Mouse (Mus musculus) midbrain, embryonic 12.5 days (tissue): ENCODE results near the gene Wipf2. TPM values are rescaled to one million over a fixed set of nuclear protein-coding genes. Genes with fewer than 3 reads are reported as not detected.
A peak's percentile ranks its signal among the peaks of the same experiment; 100 is the strongest.

Experiments
- ATAC-seq: fragments of 200-750 bp; cut with Nextera tagmentation; 2 replicates; pipeline ENCODE4 v1.8.0; 2017; ENCODE audit warnings: low read depth, moderate TSS enrichment, moderate library complexity; ENCODE audit not compliant: low FRiP score
- H3K27ac ChIP-seq: fragments of 300-500 bp; sonication (generic); replicated peaks from 2 replicates; pipeline ENCODE4 v1.5.1; 2016; ENCODE audit warnings: mild to moderate bottlenecking
- H3K27me3 ChIP-seq: fragments of 300-500 bp; sonication (generic); 2 replicates; pipeline ENCODE4 v1.6.1; 2016; ENCODE audit warnings: mild to moderate bottlenecking
- H3K36me3 ChIP-seq: fragments of 300-500 bp; sonication (generic); 2 replicates; pipeline ENCODE4 v1.6.1; 2016
- H3K4me1 ChIP-seq: fragments of 300-500 bp; sonication (generic); 2 replicates; pipeline ENCODE4 v1.6.1; 2016
- H3K4me2 ChIP-seq: fragments of 300-500 bp; sonication (generic); replicated peaks from 2 replicates; pipeline ENCODE4 v1.6.1; 2016; ENCODE audit warnings: mild to moderate bottlenecking, moderate library complexity
- H3K4me3 ChIP-seq: fragments of 300-500 bp; sonication (generic); 2 replicates; pipeline ENCODE4 v1.5.1; 2016; ENCODE audit warnings: mild to moderate bottlenecking
- H3K9ac ChIP-seq: fragments of 300-500 bp; sonication (generic); replicated peaks from 2 replicates; pipeline ENCODE4 v1.6.1; 2016; ENCODE audit warnings: mild to moderate bottlenecking, moderate library complexity
- H3K9me3 ChIP-seq: fragments of 300-500 bp; sonication (generic); 2 replicates; pipeline ENCODE4 v1.6.1; 2016; ENCODE audit warnings: mild to moderate bottlenecking
- WGBS: fragments of 180-500 bp; shearing (Covaris S2); methylation state at CpG from one replicate; pipeline ENCODE4 v1.1.7; 2016; 5-methylcytosine and 5-hydroxymethylcytosine counted together
- polyA plus RNA-seq: library from polyadenylated mRNA; unstranded; fragments of >200 nt; fragmentation: Nextera tagmentation; extraction: Ambion mirVana; gene quantifications from 2 replicates; pipeline ENCODE4 v1.2.1, GENCODE M21; 2016

Gene Wipf2
- polyA plus RNA-seq, 1 experiment from 2014 or later, result 4.9 TPM

GRCm38 (mm10) chr11:98889977-98890376 is 26.5 kb downstream of the Wipf2 start:
- H3K9ac ChIP-seq, result no peak overlapping the region
- no peak overlapping the region for H3K4me3 ChIP-seq
- 96% methylated on average over 5 of the region's 5 CpGs for WGBS
- peaks cover 6% of the 10 kb centered on the region; the same call in 1 of the 2 replicates for H3K4me1 ChIP-seq
- H3K27me3 ChIP-seq, result no peaks in the 10 kb centered on the region
- no peak overlapping the region for H3K27ac ChIP-seq
- peaks cover 94% of the 10 kb centered on the region for H3K36me3 ChIP-seq
- no peak overlapping the region for H3K4me2 ChIP-seq
- no peak for ATAC-seq
- H3K9me3 ChIP-seq, result 0 out of 2 replicates have a peak, but pooled peaks cover 3% of the 10 kb centered on the region

GRCm38 (mm10) chr11:98892426-98892825 is 29.0 kb downstream of the Wipf2 start:
- H3K9me3 ChIP-seq, result 0 out of 2 replicates have a peak, but pooled peaks cover 3% of the 10 kb centered on the region
- no peak overlapping the region for H3K4me2 ChIP-seq
- no peak overlapping the region for H3K27ac ChIP-seq
- no peaks in the 10 kb centered on the region for H3K27me3 ChIP-seq
- no peak overlapping the region for H3K9ac ChIP-seq
- H3K36me3 ChIP-seq, result peaks cover 93% of the 10 kb centered on the region
- no peak for ATAC-seq
- WGBS, result 48% methylated on average over 5 of the region's 5 CpGs
- H3K4me1 ChIP-seq, result peaks cover 6% of the 10 kb centered on the region; the same call in 1 of the 2 replicates
- no peak overlapping the region for H3K4me3 ChIP-seq

- Histone ChIP-seq H3K9me3 (no peaks in the 10 kb centered on the region), H3K27me3 (no peaks in the 10 kb centered on the region), H3K36me3 (peaks cover 70% of the 10 kb centered on the region), H3K27ac (no peak overlapping the region), H3K9ac (no peak overlapping the region), H3K4me3 (no peak overlapping the region), H3K4me1 (peaks cover 16% of the 10 kb centered on the region), H3K4me2 (no peak overlapping the region)
- ATAC-seq, result no peak
- 92% methylated on average over 12 of the region's 12 CpGs for WGBS
Observed at GRCm38 (mm10) chr11:98900529-98901125, 37.2 kb downstream of the Wipf2 start.

- H3K27me3 ChIP-seq, result no peaks in the 10 kb centered on the region
- H3K4me1 ChIP-seq, result peaks cover 16% of the 10 kb centered on the region
- peaks cover 49% of the 10 kb centered on the region for H3K36me3 ChIP-seq
- 0 out of 2 replicates have a peak overlapping the region, but pooled peaks have one; percentile 16 for H3K4me2 ChIP-seq
- WGBS, result 3% methylated on average over 10 of the region's 10 CpGs
- peak overlapping the region; percentile 58 for H3K27ac ChIP-seq
- 0 out of 2 replicates have a peak overlapping the region, but pooled peaks have one; percentile 0 for H3K9ac ChIP-seq
- H3K9me3 ChIP-seq, result no peaks in the 10 kb centered on the region
- no peak overlapping the region for H3K4me3 ChIP-seq
- no peak for ATAC-seq
Observed at GRCm38 (mm10) chr11:98902621-98903245, 39.3 kb downstream of the Wipf2 start.

GRCm38 (mm10) chr11:98904577-98904976 is 41.1 kb downstream of the Wipf2 start:
- ATAC-seq, result no peak
- Histone ChIP-seq H3K27ac (no peak overlapping the region), H3K27me3 (no peaks in the 10 kb centered on the region), H3K4me2 (no peak overlapping the region), H3K9ac (no peak overlapping the region), H3K4me1 (peaks cover 35% of the 10 kb centered on the region), H3K4me3 (no peak overlapping the region), H3K9me3 (no peaks in the 10 kb centered on the region), H3K36me3 (peaks cover 35% of the 10 kb centered on the region)
- WGBS, result 93% methylated on average over 2 of the region's 2 CpGs

GRCm38 (mm10) chr11:98905033-98905432 is 41.6 kb downstream of the Wipf2 start:
- ATAC-seq, result no peak
- 87% methylated on average over 7 of the region's 7 CpGs for WGBS
- no peak overlapping the region for H3K27ac ChIP-seq
- no peak overlapping the region for H3K4me3 ChIP-seq
- peaks cover 39% of the 10 kb centered on the region for H3K4me1 ChIP-seq
- no peaks in the 10 kb centered on the region for H3K27me3 ChIP-seq
- no peaks in the 10 kb centered on the region for H3K9me3 ChIP-seq
- H3K4me2 ChIP-seq, result no peak overlapping the region
- peaks cover 32% of the 10 kb centered on the region for H3K36me3 ChIP-seq
- no peak overlapping the region for H3K9ac ChIP-seq

GRCm38 (mm10) chr11:98905583-98905982 is 42.1 kb downstream of the Wipf2 start:
- H3K4me3 ChIP-seq, result no peak overlapping the region
- H3K4me2 ChIP-seq, result no peak overlapping the region
- H3K9ac ChIP-seq, result no peak overlapping the region
- WGBS, result 82% methylated on average over 4 of the region's 4 CpGs
- H3K36me3 ChIP-seq, result peaks cover 32% of the 10 kb centered on the region
- no peaks in the 10 kb centered on the region for H3K27me3 ChIP-seq
- ATAC-seq, result no peak
- no peaks in the 10 kb centered on the region for H3K9me3 ChIP-seq
- peaks cover 40% of the 10 kb centered on the region for H3K4me1 ChIP-seq
- no peak overlapping the region for H3K27ac ChIP-seq

GRCm38 (mm10) chr11:98907063-98907436 is 43.6 kb downstream of the Wipf2 start:
- Histone ChIP-seq H3K36me3 (peaks cover 30% of the 10 kb centered on the region; the same call in 1 of the 2 replicates), H3K27ac (no peak overlapping the region), H3K4me2 (peak overlapping the region; percentile 97), H3K4me1 (peaks cover 40% of the 10 kb centered on the region), H3K4me3 (0 out of 2 replicates have a peak overlapping the region, but pooled peaks have one; percentile 21), H3K9me3 (no peaks in the 10 kb centered on the region), H3K9ac (no peak overlapping the region), H3K27me3 (no peaks in the 10 kb centered on the region)
- ATAC-seq, result no peak; the same call in none of the 2 replicates
- WGBS, result 61% methylated on average over 5 of the region's 5 CpGs

GRCm38 (mm10) chr11:98907437-98908173 is 44.2 kb downstream of the Wipf2 start, which contains the start of gene Cdc6:
Gene Cdc6 (plus strand): TSS chr11:98907801.
- WGBS, result under 1% methylated on average over 49 of the region's 49 CpGs
- no peak within 1 kb of the TSS for H3K27ac ChIP-seq

GRCm38 (mm10) chr11:98909654-98910053 is 46.2 kb downstream of the Wipf2 start:
- H3K4me2 ChIP-seq, result peak overlapping the region; percentile 97
- no peaks in the 10 kb centered on the region for H3K27me3 ChIP-seq
- H3K36me3 ChIP-seq, result peaks cover 39% of the 10 kb centered on the region
- no peaks in the 10 kb centered on the region for H3K9me3 ChIP-seq
- peaks cover 24% of the 10 kb centered on the region for H3K4me1 ChIP-seq
- ATAC-seq, result no peak
- H3K9ac ChIP-seq, result no peak overlapping the region
- no peak overlapping the region for H3K27ac ChIP-seq
- H3K4me3 ChIP-seq, result no peak overlapping the region
- 48% methylated on average over 6 of the region's 6 CpGs for WGBS

More at GRCm38 (mm10) chr11:98907437-98908173, 44.2 kb downstream of the Wipf2 start, which contains the start of gene Cdc6:
- peak; percentile 99 for ATAC-seq
- H3K4me2 ChIP-seq, result peak within 1 kb of the TSS; percentile 97
- H3K27me3 ChIP-seq, result no peaks in the 10 kb centered on the region
- peaks cover 30% of the 10 kb centered on the region; the same call in 1 of the 2 replicates for H3K36me3 ChIP-seq
- H3K9ac ChIP-seq, result peak within 1 kb of the TSS; percentile 54
- H3K9me3 ChIP-seq, result no peaks in the 10 kb centered on the region
- peaks cover 35% of the 10 kb centered on the region for H3K4me1 ChIP-seq
- H3K4me3 ChIP-seq, result peak within 1 kb of the TSS; percentile 61

- no peaks in the 10 kb centered on the region for H3K27me3 ChIP-seq
- no peak overlapping the region for H3K4me2 ChIP-seq
- H3K4me1 ChIP-seq, result peaks cover 24% of the 10 kb centered on the region
- ATAC-seq, result no peak
- no peak overlapping the region for H3K9ac ChIP-seq
- no peaks in the 10 kb centered on the region for H3K9me3 ChIP-seq
- no peak overlapping the region for H3K4me3 ChIP-seq
- no peak overlapping the region for H3K27ac ChIP-seq
- 94% methylated on average over 11 of the region's 11 CpGs for WGBS
- peaks cover 43% of the 10 kb centered on the region for H3K36me3 ChIP-seq
Observed at GRCm38 (mm10) chr11:98910415-98910814, 47.0 kb downstream of the Wipf2 start.

- Histone ChIP-seq H3K4me2 (no peak overlapping the region), H3K36me3 (peaks cover 48% of the 10 kb centered on the region), H3K27ac (no peak overlapping the region), H3K4me1 (peaks cover 24% of the 10 kb centered on the region), H3K9ac (no peak overlapping the region), H3K9me3 (no peaks in the 10 kb centered on the region), H3K4me3 (no peak overlapping the region), H3K27me3 (no peaks in the 10 kb centered on the region)
- ATAC-seq, result no peak
- 86% methylated on average over 5 of the region's 5 CpGs for WGBS
Observed at GRCm38 (mm10) chr11:98911498-98911897, 48.1 kb downstream of the Wipf2 start.
